Mouse (Mus musculus): ENCODE data around the gene Lgalsl. TPM values are rescaled to one million over a fixed set of nuclear protein-coding genes. Genes with fewer than 3 reads are reported as not detected.

Gene Lgalsl
- polyA plus RNA-seq, 1 experiment, result 16.6 TPM

DNA sequence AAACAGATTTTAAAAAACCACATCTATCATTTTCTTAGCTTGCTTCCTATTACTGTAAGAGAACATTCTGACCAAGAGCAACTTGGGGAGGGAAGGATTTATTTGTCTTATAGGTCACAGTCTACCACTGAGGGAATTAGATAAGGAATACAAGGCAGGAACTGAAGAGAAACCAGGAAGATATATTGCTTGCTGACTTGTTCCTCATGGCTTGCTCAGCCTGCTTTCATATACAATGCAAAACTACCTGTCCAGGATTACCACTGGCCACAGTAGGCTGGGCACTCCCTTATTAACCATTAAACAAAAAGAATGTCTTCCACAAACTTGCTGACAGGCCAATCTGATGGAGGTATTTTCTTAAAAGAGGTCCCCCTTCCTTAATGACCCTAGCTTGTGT is 54.2 kb downstream of the Lgalsl start:
- Histone ChIP-seq H3K4me1 (ENCODE audit: control insufficient read depth, insufficient read depth, low read length) (no peaks in the 10 kb centered on the region), H3K4me3 (replicated peaks; ENCODE audit: extremely low read depth, low read depth, low read length) (no peak overlapping the region)
- DNase-seq, result no peak
- TF ChIP-seq POLR2A (IDR thresholded peaks at IDR 0.05; ENCODE audit: borderline replicate concordance, extremely low read depth, low read depth, low read length) (no peak), CTCF (IDR thresholded peaks at IDR 0.05; ENCODE audit: insufficient read depth, low read length) (no peak)

Other genes with a start within 250 kb of the Lgalsl start
- 35.0 and 41.0 TPM in 2 replicates for gene Aftph, start 89.5 kb downstream of the Lgalsl start, polyA plus RNA-seq (2012; rRNA removed)